Mouse (Mus musculus): ENCODE measurements around the gene Eral1. TPM values are rescaled to one million over a fixed set of nuclear protein-coding genes. Genes with fewer than 3 reads are reported as not detected.

Gene Eral1
- 15.8 and 17.1 TPM in 2 replicates for polyA plus RNA-seq (2015; fragmentation: Nextera tagmentation; extraction: Ambion mirVana)

DNA sequence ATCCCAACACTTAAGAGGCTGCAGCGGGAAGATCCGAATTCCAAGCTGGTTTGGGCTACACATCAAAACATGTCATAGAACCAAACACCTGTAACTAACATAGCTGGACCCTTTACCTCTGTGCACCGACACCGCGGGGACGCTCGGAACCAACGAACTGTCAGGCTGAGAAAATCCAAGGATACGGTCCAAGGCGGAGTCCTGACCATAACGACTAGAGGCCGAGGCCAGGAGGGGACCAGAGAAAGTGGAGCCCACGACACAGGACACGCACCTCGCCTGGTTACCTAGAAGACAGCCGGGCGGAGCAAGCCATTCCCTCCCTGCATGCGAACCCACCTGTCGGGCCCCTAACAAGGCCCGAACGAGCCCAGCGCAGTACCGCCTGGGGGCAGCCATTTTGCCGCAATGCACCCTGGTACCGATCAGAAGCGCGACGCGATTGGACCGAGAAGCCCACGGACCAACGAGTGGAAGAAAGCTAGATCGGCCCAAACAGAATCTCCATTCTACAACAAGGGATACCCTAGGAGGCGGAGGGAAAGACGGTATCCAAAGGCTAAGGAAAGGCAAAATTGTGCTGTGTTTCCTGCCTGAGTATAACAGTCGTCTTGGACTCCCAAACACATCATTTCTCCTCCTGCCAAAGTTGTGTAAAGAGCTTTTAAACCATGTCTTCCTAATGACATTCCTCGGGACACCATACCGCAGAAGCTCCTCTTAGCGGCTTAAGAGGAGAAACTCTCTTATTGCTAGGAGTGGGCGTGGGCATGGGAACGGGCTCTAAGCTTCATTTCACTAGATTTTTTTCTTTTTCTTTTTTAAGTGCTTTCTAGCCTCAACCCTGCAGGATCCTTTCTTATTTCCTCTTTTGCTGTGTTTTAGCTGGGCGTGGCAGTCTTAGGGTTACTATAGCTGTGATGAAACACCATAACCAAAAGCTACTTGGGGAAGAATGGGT, at the start of gene Eral1:
Eral1 (minus strand) TSS at position 423 of the 961 bp plus-strand sequence.

DNA sequence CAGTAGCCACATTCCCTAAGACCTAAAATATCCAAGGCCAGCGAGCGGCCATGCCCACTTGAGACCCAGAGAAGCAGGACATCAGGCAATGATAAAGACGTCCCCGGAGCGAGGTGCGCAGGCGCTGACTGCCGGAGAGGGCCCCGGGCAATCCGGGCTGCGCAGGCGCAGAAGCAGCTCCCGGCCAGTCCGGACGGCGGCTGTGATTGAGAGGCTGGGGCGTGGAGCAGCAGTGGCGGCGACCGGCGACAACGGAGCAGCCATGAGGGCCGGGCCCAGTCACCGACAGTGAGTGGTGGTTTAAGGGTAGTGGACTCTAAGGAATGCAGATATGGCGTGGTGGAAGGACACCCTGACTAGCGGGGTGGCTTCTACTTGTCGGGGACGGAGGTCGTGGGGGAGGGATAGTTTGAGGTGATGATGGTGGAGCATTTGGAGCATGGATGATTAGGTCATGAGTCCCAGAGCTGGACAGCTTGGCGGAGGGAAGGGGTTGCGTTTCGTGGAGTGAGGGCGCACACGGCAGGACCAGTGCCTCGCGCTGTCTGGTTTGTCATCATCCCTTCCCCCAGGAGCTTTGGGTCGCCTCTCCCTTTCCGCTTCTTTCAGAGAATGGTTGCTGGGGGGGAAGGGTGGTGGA, 14.4 kb upstream of the Eral1 start, which contains the start of gene Fam222b:
Fam222b (plus strand) TSS at position 157 of the 640 bp plus-strand sequence.

GRCm38 (mm10) chr11:78037831-78038752, 42.1 kb downstream of the Eral1 start, which contains the start of gene Flot2:
Flot2 (plus strand) TSS chr11:78037931.

DNA sequence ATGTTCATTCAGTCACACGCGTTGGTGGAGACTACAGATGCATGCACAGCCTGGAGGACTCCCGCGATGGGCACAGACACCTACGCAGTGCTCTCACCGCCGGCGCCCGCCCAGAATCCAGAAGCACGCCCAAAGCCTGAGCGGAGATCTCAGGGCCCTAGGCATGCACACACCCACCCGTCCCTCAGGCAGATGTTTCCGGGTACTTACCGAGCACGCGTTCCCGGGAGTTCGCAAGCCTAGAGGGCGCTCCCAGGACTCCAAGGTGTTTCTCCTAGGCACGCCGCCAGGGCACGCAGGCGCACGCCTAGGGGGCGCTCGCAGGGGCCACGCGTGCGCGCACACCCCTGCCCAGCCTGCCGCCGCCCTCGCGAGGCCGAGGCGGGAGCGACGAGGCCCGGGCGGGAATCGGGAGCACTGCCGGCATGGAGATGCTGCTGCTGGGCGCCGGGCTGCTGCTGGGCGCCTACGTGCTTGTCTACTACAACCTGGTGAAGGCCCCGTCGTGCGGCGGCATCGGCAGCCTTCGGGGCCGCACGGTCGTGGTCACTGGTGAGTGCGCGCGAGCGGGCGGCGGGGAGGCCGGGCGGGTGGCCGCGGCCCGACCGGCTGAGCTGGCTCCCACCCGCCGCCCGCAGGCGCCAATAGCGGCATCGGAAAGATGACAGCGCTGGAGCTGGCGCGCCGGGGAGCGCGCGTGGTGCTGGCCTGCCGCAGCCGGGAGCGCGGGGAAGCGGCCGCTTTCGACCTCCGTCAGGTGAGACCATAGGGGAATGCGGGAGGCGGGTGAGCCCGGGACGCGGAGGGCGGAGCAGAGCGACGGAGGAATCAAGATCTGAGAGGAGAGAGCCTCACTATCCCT, 48.0 kb downstream of the Eral1 start, which contains the start of gene Dhrs13:
Dhrs13 (plus strand) TSS at position 334 of the 862 bp plus-strand sequence.

MicroRNAs within 50 kb of the gene (microRNA counts, 519-probe panel; counts per million panel counts)
- microRNA mmu-miR-144 (10,222 counts per million, percentile 97 among the panel's probes with 10 or more counts), microRNA mmu-miR-451 (9,663 counts per million, percentile 92 among the panel's probes with 10 or more counts)

Other genes with a start within 250 kb of the Eral1 start
- gene Pipox, start 186.3 kb downstream of the Eral1 start, polyA plus RNA-seq (2015; fragmentation: Nextera tagmentation; extraction: Ambion mirVana) = 0.41 and 0.72 TPM in 2 replicates
- gene Sez6, start 149.6 kb downstream of the Eral1 start, polyA plus RNA-seq (2015; fragmentation: Nextera tagmentation; extraction: Ambion mirVana) = 0.07 TPM in 1 of 2 replicates, not detected in the other
- gene Phf12, start 97.6 kb downstream of the Eral1 start, polyA plus RNA-seq (2015; fragmentation: Nextera tagmentation; extraction: Ambion mirVana) = 9.8 and 12.5 TPM in 2 replicates
- gene Dhrs13, start 48.1 kb downstream of the Eral1 start, polyA plus RNA-seq (2015; fragmentation: Nextera tagmentation; extraction: Ambion mirVana) = 10.2 and 12.3 TPM in 2 replicates
- 26.5 and 34.6 TPM in 2 replicates for gene Flot2, start 42.5 kb downstream of the Eral1 start, polyA plus RNA-seq (2015; fragmentation: Nextera tagmentation; extraction: Ambion mirVana)
- 6.6 and 7.5 TPM in 2 replicates for gene Fam222b, start 14.3 kb upstream of the Eral1 start, polyA plus RNA-seq (2015; fragmentation: Nextera tagmentation; extraction: Ambion mirVana)
- 22.4 and 23.0 TPM in 2 replicates for gene Traf4, start 85.2 kb upstream of the Eral1 start, polyA plus RNA-seq (2015; fragmentation: Nextera tagmentation; extraction: Ambion mirVana)
- 14.1 and 16.6 TPM in 2 replicates for gene Nek8, start 96.3 kb upstream of the Eral1 start, polyA plus RNA-seq (2015; fragmentation: Nextera tagmentation; extraction: Ambion mirVana)
- 40.3 and 43.9 TPM in 2 replicates for gene Tlcd1, start 96.3 kb upstream of the Eral1 start, polyA plus RNA-seq (2015; fragmentation: Nextera tagmentation; extraction: Ambion mirVana)
- 1,199 and 1,213 TPM in 2 replicates for gene Rpl23a, start 103.2 kb upstream of the Eral1 start, polyA plus RNA-seq (2015; fragmentation: Nextera tagmentation; extraction: Ambion mirVana)
- gene Rab34, start 108.0 kb upstream of the Eral1 start, polyA plus RNA-seq (2015; fragmentation: Nextera tagmentation; extraction: Ambion mirVana) = 24.2 and 31.4 TPM in 2 replicates
- gene Proca1, start 113.0 kb upstream of the Eral1 start, polyA plus RNA-seq (2015; fragmentation: Nextera tagmentation; extraction: Ambion mirVana) = 1.9 and 3.5 TPM in 2 replicates
- 40.3 and 46.6 TPM in 2 replicates for gene Sdf2, start 165.4 kb upstream of the Eral1 start, polyA plus RNA-seq (2015; fragmentation: Nextera tagmentation; extraction: Ambion mirVana)
- 9.3 and 9.9 TPM in 2 replicates for gene Supt6, start 165.6 kb upstream of the Eral1 start, polyA plus RNA-seq (2015; fragmentation: Nextera tagmentation; extraction: Ambion mirVana)
- gene 2610507B11Rik, start 181.4 kb upstream of the Eral1 start, polyA plus RNA-seq (2015; fragmentation: Nextera tagmentation; extraction: Ambion mirVana) = 44.2 and 50.1 TPM in 2 replicates
- gene BC030499, start 210.5 kb upstream of the Eral1 start, polyA plus RNA-seq (2015; fragmentation: Nextera tagmentation; extraction: Ambion mirVana) = 0.28 and 0.48 TPM in 2 replicates
- 32.4 and 32.5 TPM in 2 replicates for gene Spag5, start 221.1 kb upstream of the Eral1 start, polyA plus RNA-seq (2015; fragmentation: Nextera tagmentation; extraction: Ambion mirVana)
- 1.4 and 1.7 TPM in 2 replicates for gene Aldoc, start 242.6 kb upstream of the Eral1 start, polyA plus RNA-seq (2015; fragmentation: Nextera tagmentation; extraction: Ambion mirVana)
- gene Pigs, start 248.0 kb upstream of the Eral1 start, polyA plus RNA-seq (2015; fragmentation: Nextera tagmentation; extraction: Ambion mirVana) = 30.3 and 30.6 TPM in 2 replicates